Mouse (Mus musculus): Measurements from ENCODE around the gene Map10.

Map10 gene

DNA sequence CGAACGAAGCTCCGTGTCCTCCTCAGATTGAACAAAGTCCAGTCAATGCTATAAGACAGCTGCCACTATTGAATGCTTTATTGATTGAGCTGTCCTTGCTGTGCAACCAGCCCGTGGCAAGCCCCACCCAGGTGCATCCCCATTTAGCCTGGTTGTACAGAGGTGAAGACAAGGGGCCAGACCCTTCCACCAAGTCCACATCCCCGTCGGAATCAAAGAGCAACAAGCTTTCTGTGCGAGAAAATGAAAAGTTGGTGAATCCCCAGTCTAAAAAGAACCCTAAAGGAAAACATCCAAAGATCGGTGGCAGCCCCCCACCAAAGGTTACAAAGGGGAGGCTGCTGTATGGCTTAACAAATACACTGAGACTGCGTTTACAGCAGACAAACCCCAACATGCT, 1.3 kb downstream of the Map10 start:
- DNase-seq = no peak

DNA sequence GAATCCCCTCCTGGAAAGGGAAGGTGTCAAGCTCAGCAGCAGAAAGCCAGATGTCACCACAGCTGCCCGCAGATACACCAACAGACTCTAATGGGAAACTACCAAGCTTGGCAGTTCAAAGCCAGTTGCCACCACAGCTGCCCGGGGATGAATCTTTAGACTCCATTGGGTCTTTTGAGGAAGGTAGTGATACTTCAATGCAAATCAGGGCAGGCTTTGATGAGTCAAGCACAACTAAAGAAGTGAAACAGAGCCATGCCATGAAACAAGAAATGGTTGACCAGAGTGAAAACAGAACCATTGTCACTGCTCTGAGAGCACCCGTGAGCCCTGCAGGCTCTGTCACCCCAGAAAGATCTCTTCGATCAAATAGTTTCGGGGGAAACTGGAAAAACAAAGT, 1.8 kb downstream of the Map10 start:
- no peak for DNase-seq

DNA sequence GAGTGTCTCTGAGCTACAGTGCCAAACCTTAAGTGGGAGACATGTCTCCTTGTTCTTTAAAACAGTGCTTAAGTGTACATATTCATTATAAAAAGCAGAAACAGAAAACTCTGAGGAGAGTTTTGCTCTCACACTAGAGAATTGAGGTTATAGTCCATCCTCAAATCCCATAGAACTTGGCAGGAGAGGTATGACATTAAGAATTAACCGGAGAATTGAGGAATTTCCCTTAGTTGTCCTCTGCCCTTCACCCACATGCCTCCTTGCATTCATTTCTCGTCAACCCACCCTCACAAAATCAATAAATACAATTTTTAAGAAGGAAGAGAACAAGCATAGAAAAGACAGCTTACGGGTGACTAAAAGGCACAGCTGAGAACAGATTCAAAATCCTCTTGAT, 6.2 kb downstream of the Map10 start:
- no peak for DNase-seq

DNA sequence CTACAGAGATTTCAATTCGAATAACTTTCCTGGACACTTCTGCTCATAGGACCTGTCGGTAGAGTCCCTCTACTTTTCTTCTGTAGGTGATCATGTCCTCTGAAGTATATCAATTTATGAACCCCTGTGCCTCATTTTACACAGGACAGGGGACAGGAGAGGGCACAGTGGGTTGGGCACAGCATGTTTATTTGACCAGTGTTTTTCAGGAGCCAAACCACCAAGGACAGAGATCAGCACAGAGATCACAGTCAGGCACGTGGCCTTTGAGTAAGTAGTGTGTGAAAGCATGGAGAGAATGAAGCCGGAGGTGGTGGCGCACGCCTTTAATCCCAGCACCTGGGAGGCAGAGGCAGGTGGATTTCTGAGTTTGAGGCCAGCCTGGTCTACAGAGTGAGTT, 7.9 kb downstream of the Map10 start:
- no peak for DNase-seq

DNA sequence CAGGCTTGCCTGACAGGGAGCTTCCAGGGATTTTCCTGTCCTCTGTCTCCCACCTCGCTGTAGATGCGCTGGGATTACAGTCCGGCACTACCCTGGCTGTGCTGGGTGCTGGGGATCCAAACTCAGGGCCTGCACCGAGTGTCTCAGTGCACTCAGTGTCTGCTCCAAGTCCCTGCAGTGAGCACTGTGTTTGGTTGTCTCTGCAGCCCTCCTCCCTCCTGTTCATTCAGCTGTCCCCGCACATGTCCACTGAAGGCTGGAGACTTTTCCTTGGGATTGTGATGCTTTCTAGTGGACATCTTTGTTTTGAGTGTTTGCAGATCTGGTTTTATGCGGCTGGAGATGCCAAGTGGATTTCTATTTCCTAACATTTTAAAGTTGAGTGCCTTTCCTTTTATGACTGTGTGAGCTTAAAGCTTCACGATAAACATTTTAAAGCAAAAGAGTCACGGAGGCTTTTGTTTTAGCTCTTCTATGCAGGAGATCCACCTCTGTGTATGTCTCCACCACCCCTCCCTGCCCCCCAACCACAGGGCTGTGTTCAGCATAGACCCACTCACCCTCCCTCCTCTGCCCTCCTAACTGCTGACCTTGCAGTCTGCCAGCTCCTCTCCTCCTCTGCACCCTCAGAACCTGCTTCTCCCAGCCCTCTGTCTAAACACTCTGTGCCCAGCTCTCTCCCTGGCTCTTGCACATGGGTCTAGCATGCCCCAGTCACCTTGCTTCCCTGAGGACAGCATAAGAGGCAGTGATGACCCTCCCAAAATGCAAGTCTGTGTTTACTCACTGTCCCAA, 9.4 kb downstream of the Map10 start:
- peak in 1 of 2 experiments; percentile 63 for DNase-seq

DNA sequence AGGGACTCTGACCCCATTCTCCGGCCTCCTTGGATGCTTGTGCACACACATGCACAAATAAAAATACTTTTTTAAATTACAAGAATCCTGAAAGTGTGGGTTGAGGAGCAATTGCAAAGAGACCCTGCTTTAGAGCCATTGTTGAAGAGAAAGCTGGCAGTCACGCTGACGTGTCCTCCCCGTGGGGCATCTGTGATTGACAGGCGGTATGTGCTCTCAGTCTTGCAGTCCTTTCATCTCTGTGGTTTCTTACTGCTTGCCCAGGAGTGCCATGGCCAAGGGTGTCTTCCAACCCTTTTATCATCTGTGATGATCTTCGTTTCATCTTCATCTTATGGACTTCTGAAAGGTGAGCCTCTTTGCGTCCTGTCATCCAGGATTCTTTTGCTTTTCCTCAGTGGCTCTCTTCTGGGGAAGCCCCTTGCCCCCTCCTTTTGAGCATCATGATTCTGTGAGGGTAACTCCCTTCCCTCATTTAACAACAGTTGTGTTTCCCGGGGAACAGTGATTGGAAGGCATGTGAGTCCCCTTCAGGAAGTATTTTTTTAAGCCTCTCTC, 11.3 kb downstream of the Map10 start:
- DNase-seq = no peak

DNA sequence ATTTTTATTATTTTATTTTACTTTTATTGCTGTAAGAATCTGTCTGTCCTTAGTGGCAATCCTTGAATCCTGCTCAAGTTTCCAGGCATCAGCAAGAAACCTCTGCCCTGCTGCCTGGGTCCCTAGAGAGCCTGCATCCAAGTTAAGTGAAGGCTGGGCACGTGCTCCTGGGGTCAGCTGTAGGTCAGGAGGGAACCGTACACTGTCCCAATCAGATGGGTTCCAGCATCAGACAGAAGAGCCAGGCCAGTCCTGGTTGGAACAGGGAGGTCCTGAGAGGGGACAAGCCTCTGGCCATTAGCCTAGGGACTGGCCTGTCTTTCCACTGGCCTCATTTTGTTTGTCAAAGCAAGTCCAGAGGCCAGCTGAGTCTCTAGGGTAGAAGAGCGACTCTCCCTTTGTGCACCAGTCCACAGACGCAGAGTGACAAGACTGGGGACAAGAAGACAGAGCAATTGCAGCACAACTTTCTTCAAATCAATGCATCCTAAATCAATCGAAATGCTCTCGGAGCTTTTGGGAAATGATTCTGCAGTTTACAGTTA, 15.7 kb downstream of the Map10 start:
- no peak for DNase-seq

DNA sequence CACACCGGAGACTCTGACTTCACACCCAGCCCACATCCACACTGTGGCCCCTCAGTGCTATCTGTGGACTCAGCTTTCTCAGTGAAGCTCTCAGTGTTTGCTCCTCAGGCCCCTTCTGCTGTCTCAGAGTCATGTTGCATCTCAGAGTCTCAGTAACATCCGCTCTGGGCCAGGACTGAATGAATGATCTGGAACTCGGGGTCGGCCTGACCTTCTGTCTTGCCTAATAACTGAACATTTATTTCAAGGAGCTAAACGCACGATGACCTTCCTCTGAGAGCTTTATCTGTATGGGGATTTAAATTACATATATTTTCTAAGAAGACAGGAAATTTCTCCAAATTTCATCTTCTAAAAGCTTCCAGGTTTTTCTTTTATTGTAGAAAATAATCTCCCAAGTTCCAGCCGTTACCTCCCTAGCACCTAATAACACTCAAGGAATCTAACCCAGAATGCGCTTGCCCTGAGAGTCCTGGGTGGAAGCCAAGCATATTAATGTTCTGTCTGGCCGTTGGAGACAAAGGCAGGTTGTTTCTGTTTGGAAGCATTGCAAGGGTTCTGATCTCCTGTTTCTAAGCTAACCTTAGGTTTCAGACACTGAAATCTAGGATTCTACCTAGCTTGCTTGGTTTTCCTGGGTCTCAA, 16.7 kb downstream of the Map10 start:
- no peak for DNase-seq

DNA sequence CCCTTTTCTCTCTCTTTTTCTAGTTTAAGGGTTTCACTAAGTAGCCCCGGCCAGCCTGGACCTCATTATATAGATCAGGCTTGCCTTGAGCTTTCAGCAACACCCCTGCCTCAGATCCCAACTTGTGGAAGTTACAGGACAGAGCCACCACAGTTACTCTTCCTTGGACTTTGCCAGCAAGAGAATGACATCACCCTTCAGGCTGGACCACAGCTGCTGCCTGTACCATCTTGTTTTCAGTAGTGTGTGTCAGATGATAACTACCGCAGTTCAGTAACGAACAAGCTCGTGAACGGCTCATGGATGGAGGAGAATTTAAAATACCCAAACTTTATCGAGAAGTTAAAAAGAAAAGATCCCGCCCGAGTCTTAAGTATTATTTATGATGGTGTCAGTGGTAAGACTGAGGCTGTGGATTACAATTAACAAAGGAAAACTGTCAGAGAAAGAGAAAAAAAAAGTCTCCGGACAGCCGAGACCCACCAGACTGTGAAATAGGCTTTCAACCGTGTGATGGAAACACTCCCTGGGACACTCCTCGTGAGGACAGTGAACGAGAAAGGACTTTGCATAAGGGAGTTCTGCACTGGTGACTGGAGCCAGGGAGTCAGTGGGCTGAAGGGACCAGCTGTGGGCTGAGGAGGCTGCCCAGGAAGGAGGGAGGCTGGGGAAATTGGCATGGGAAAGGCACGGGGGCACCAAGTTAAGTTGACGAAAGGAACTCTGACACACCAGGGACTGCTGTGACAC, 20.7 kb downstream of the Map10 start:
- DNase-seq = peak; percentile 38 to 56

DNA sequence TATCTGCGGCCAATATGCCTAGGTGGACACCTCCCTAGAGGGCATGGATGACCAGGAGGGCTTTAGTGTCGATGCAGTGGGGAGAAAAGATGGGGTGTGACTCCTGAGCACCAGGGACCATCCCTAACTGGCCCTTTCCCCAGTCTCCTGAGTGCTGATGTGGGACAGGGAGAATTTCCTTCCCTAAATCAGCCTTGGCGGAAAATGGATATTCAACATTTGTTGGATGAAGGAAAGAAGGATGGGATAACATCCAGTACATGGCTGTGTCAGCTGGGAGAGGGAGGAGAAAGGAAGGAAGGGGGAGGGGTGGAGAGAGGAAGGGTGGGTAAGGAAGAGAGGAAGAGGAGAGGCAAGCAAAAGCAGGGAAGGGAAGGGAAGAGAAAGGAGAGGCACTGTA, 21.3 kb downstream of the Map10 start:
- peak in 1 of 2 experiments; percentile 5 for DNase-seq

DNA sequence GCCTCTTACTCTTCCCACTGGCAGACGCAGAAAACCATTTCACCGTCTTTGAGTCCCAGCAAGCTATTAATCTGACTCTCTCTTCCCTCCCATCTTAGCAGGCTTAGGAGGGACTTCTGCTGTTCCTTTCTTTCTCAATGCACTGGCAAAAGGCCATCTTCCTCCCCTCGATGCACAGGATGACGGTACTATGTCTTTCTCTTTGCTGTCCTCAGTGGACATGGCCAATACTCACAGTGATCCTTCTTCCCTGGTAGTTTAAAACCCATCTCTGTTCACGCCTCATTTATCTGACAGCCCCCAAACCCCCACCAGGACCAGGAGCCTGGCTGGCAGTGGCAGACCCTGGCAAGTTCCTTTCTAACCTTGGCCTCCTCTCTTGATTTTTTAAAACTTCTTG, 22.8 kb downstream of the Map10 start:
- DNase-seq = no peak

DNA sequence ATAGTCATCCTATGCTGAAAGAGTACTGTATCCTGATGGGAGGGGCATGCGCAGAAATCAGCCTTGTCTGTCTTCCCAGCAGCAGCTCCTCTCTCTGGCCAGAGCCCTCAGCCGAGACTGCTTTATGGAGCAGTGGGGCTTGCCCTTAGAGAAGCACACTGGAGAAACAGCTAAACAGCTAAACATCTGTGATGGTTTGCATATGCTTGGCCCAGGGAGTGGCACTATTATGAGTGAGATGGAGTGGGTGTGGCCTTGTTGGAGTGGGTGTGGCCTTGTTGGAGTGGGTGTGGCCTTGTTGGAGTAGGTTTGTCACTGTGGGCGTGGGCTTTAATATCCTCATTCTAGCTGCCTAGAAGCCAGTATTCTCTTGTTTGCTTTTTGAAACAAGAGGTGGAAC, 23.6 kb downstream of the Map10 start:
- peak in 1 of 2 experiments; percentile 11 for DNase-seq

DNA sequence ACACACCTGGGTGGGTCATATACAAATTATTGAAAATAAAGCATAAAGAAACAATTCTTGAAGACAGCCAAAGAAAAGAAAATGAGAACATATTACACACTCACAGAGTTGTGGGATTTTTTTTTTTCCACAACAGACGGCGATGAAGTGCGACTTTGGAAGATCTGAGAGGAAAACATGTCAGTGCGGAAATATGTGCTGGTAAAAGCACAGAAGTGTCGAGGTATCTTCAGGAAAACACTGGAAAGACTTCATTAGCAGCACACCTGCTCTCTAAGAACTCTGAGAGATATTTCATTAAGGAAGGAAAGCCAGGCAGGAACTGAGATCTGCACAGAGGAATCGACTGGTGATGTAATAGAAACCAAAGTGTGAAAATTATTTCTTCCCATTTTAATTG, 26.3 kb downstream of the Map10 start:
- DNase-seq = no peak

DNA sequence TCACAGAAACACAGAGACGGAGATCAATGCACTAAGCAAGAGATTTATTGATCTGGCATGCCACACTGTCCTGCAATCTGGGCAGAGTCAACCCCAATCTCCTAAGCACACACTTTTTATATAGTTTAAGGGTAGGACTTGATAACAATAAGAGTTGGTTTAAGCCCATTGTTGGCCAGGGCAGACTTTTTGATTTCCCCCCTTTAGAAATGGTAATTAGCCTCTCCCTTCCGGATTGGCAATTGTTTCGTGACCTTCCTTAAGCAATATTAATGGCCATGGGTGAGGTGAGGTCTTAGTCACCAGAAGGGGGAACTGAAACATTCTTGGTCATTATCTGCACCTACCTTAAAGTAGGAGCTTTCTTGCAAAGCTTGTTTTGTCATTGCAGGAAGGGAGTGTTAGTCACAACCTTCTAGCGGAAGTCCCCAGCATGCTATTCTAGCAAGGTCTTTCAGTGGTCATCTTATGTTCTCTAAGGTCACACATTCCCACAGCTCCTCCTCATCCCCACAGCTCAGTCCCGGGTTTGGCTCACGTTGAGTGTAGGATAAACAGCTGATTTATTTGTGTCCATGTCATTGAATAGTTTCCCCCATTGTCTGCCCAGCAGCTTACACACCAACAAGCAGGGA, 29.9 kb downstream of the Map10 start:
- DNase-seq = no peak

DNA sequence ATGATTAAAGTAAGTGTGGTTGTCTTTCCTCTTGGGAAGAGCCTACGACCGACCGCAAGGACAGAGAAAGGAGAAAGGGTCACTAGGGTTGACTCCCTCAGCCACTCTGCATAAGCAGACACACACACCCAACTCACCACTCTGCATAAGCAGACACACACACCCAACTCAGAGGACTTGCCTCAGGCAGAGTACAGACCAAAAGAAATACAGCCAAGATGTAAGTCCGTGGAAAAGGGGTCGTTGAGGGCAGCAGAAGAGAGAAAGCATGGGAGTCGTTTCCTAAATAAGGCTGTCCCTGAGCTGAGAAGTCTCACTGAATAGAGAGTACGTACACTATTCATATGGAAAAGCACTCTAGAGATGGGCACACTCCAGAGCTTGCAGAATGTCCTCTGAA, 30.8 kb downstream of the Map10 start:
- no peak for DNase-seq

DNA sequence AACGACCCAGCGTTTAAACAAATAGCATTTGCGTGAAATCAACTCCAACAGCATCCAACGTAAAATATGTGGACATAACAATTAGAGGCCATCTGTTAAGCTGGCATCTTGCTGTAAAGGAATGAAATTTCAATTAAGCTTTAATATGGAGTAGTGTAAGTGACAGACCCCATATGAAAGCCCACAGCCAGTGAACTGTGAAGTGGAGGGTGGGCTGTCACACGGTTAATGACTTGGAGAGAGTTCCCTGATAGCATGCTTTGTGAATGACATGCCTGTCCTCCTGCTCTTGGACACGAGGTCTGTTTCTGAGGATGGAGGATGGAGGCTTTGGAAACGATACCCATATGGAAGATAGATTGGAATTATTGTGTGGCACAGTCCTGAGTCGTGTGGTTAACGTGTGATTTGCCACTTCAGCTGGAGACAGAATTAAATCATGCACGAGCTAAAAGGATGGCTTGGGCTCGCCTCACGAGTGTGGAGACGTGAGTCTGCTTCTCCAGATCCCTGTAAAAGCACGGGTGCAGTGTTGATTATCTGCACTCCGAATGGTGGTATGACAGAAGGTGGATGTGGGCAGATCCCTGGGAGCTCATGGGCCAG, 33.4 kb downstream of the Map10 start:
- no peak for DNase-seq

DNA sequence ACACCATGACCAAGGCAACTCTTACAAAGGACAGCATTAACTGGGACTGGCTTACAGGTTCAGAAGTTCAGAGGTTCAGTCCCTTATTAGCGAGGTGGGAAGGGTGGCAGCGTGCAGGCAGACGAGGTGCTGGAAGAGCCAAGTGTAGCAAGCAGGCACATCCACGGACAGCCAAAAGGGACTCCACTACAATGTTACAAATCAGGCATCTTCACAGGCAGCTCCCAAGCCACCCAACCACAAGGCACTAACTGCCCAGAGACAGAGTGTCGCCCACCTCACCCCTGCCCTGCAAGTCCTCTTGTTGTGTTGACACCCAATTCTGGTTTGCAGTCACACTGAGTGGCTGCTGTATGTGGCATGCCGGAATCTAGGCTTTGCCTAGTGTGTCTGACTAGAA, 34.8 kb downstream of the Map10 start:
- no peak for DNase-seq

DNA sequence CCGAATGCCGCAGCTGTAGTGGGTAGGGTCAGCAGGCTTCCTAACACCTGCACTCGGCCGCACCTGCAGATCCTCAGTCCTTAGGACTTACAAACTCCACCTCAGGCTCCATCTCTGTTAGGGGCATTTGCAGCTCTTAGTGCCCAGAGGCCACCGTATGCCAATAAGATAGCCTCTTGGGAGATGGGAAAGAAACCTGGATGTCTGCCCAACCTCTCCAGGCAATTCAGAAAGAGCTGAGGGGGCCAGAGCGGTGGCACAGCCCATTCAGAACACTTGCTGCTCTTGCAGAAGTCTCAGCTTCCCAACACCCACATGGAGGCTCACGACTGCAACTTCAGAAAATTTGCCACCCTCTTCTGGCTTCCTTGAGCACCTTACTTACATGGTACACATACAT, 36.2 kb downstream of the Map10 start:
- DNase-seq = no peak

DNA sequence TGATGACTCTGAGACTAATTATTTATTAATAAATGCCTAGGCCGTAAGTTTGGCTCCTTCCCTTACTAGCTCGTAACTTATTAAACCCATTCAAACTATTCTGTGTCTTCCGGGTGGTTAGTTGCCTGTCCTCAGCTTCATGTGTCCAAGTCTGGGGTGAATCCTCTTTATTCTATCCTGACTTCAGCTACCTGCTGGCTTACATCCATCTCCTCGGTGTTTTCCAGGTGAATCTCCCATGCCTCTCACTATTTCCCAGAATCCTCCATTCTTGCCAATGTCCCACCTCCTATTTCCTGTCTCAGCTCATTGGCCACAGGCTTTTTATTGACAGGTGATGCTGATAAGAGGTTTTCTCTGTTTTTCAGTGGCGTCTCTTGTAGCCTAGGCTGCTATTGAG, 39.6 kb downstream of the Map10 start:
- no peak for DNase-seq

DNA sequence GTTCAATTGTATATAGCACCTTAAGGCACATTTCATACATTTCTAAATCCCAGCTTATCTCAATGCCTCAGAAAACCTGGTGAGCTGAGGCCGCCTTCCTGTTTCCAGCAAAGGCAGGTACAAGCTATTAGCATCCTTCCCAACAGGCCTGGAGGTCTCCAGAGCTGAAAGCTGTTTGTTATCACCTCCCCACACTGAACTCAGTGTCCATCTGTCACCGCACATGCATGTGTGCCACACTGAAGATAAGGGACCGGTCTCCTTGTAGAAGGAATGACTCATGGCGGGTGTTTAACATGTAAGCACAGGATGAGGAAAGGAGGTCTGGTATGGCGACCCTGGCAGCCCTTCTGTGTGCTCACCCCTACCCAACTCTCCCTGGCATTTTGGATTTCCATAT, 41.9 kb downstream of the Map10 start:
- no peak for DNase-seq

DNA sequence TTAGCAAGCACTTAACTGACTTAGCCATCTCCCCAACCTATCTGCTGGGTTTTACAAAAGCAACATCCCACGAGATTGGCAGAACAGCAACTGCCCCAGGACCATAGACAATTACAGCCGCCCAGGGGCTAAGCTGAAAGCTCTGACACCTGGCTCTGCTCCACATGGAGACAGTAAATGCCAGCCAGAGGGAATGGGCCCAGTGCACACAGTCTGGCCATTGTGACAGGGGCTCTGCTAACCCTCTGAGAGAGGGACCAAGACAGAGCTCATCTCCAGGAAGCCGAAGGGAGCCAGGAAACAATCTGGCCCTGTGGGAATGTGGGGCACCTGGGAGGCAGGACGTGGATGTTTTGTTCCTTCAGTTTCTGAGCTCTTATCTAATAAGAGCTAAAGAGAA, 46.6 kb downstream of the Map10 start:
- DNase-seq = no peak

DNA sequence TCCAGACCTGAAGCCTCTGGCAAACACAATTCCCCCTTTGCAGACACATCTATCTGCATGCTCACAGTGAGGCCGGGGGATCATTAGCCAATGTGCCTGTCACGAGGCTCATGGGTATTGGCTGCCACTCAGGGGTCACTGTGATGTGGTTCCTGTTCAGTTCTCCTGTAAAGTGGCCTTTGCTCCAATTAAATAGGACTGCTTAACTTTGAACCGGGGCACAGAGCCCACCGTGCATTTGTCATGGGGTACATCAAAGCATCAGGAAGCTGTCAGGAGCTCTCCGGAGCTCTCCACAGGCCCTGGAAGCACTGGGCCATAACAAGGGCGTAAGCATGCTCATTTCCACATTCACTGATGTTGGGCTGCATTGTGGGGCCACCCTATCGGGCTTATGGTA, 47.0 kb downstream of the Map10 start:
- DNase-seq = peak in 1 of 2 experiments; percentile 36

Data from kidney, postnatal 4 days (tissue).